Mouse (Mus musculus) E14TG2a.4 (cell line): ENCODE data around the gene Fam117b.

ENCODE experiments used
- H3K27me3 ChIP-seq: 2 replicates; pipeline ENCODE4 v1.6.1; 2014; ENCODE audit warnings: low read length, control low read depth; ENCODE audit not compliant: insufficient read depth
- H3K36me3 ChIP-seq: 2 replicates; pipeline ENCODE4 v1.6.1; 2014; ENCODE audit warnings: low read length, control low read depth; ENCODE audit not compliant: insufficient read depth
- H3K4me1 ChIP-seq: replicated peaks from 2 replicates; pipeline ENCODE4 v1.6.1; 2014; ENCODE audit warnings: low read depth, low read length, control low read depth
- H3K4me3 ChIP-seq: replicated peaks from 2 replicates; pipeline ENCODE4 v1.5.1; 2014; ENCODE audit warnings: mild to moderate bottlenecking, low read length
- H3K9me3 ChIP-seq: 2 replicates; pipeline ENCODE4 v1.6.1; 2014; ENCODE audit warnings: low read length, control low read depth
- CTCF ChIP-seq: conservative IDR thresholded peaks from 2 replicates; pipeline ENCODE4 v1.5.1; 2014; ENCODE audit warnings: low read length
- NANOG ChIP-seq: IDR thresholded peaks from 2 replicates; pipeline ENCODE4 v1.6.1; 2014; ENCODE audit warnings: borderline replicate concordance, low read length, mixed read lengths
- POU5F1 ChIP-seq: IDR thresholded peaks from 2 replicates; pipeline ENCODE4 v1.6.1; 2014; ENCODE audit warnings: low read length, borderline replicate concordance

Gene Fam117b

GRCm38 (mm10) chr1:59912413-59913157 is at the start of gene Fam117b:
TSS of gene Fam117b (plus strand) at chr1:59913006.
- Histone ChIP-seq H3K36me3 (0 out of 2 replicates have a peak, but pooled peaks cover 2% of the 10 kb centered on the region), H3K27me3 (0 out of 2 replicates have a peak, but pooled peaks cover 6% of the 10 kb centered on the region), H3K4me1 (peaks cover 32% of the 10 kb centered on the region), H3K9me3 (no peaks in the 10 kb centered on the region), H3K4me3 (peak within 1 kb of the TSS; percentile 96)
- no peak for TF ChIP-seq CTCF
- no peak for TF ChIP-seq NANOG
- no peak for TF ChIP-seq POU5F1

GRCm38 (mm10) chr1:59868041-59868440 is 44.8 kb upstream of the Fam117b start:
- Histone ChIP-seq H3K4me1 (no peaks in the 10 kb centered on the region), H3K27me3 (no peaks in the 10 kb centered on the region), H3K9me3 (no peaks in the 10 kb centered on the region), H3K36me3 (peaks cover 22% of the 10 kb centered on the region), H3K4me3 (no peak overlapping the region)
- no peak for TF ChIP-seq NANOG
- no peak for TF ChIP-seq CTCF
- no peak for TF ChIP-seq POU5F1

- TF ChIP-seq POU5F1 (no peak), NANOG (no peak)
Observed at GRCm38 (mm10) chr1:59874023-59874422, 38.8 kb upstream of the Fam117b start.

DNA sequence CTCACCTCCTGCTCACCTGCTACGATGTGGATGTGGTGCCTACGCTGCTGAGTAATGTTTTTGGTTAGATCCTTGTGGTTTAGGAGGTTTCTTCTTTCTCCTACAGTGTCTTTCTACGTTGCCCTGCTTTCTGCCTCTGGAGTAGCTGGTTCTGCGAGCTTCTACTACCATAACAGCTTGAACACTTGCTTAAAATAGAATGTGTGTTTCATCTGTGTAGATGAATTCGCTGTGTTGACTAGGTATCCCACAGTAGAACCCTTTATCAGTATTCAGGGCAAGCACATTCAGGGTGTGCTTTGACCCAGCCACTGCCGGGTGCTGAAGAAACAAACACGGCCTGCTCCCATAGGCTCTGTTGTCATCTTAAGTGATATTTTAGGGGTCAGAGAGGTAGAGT is 34.7 kb upstream of the Fam117b start:
- no peaks in the 10 kb centered on the region for H3K9me3 ChIP-seq
- H3K36me3 ChIP-seq = no peaks in the 10 kb centered on the region
- no peaks in the 10 kb centered on the region for H3K27me3 ChIP-seq
- TF ChIP-seq POU5F1 (no peak), NANOG (no peak), CTCF (no peak)
- H3K4me1 ChIP-seq = peaks cover 8% of the 10 kb centered on the region; the same call in 1 of the 2 replicates
- H3K4me3 ChIP-seq = no peak overlapping the region

More at GRCm38 (mm10) chr1:59874023-59874422, 38.8 kb upstream of the Fam117b start:
- Histone ChIP-seq H3K4me3 (no peak overlapping the region), H3K27me3 (no peaks in the 10 kb centered on the region), H3K36me3 (no peaks in the 10 kb centered on the region), H3K9me3 (no peaks in the 10 kb centered on the region), H3K4me1 (no peaks in the 10 kb centered on the region)

- Histone ChIP-seq H3K27me3 (no peaks in the 10 kb centered on the region), H3K4me1 (peaks cover 8% of the 10 kb centered on the region; the same call in 1 of the 2 replicates), H3K36me3 (no peaks in the 10 kb centered on the region), H3K4me3 (no peak overlapping the region), H3K9me3 (no peaks in the 10 kb centered on the region)
- peak; percentile 97 for TF ChIP-seq CTCF
- TF ChIP-seq POU5F1 = no peak
- no peak for TF ChIP-seq NANOG
Observed at GRCm38 (mm10) chr1:59883349-59884134, 29.3 kb upstream of the Fam117b start.

DNA sequence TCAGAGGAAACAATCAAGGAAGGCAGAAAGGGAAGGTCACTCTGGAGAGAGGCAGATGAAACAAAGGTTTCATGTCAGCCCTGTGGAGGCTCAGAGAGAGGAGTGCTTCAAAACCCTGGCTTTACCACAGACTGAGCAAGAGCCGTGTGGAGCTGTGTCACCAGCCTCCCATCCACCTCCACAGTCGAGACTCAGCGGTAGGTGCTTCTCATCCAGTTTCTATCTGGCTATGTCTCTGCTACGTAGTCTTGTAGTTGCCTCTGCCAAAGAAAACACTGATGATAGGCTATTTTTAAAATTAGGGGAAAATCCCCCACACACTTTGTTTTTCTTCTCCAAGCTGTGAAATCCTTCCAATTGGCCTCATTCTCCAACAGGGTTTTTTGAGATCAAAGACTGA is 25.9 kb upstream of the Fam117b start:
- no peaks in the 10 kb centered on the region for H3K36me3 ChIP-seq
- H3K9me3 ChIP-seq = no peaks in the 10 kb centered on the region
- H3K4me1 ChIP-seq = peaks cover 6% of the 10 kb centered on the region; the same call in 1 of the 2 replicates
- H3K27me3 ChIP-seq = no peaks in the 10 kb centered on the region
- no peak for TF ChIP-seq NANOG
- TF ChIP-seq POU5F1 = no peak
- TF ChIP-seq CTCF = no peak
- no peak overlapping the region for H3K4me3 ChIP-seq

DNA sequence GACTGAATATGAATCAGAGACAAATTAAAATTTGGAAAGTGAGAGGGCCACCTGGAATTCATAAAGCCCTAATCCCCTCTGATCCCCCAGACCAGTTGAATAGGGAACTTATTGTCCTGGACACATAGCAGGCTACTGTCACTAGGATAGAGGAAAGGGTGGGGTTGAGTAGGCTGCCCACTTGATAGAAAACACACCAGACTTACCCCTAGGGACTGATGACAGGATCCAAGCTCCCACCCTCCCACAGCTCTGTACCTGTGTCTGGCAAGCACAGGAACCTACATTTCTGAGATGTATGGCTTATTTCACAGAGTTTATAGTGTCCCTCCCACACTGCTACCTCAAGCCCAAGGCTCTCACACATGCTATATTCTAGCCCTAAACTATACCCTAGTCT is 24.8 kb upstream of the Fam117b start:
- no peaks in the 10 kb centered on the region; the same call in 1 of the 2 replicates for H3K9me3 ChIP-seq
- no peaks in the 10 kb centered on the region for H3K27me3 ChIP-seq
- no peak overlapping the region for H3K4me3 ChIP-seq
- no peak for TF ChIP-seq POU5F1
- no peak for TF ChIP-seq CTCF
- TF ChIP-seq NANOG = no peak
- H3K36me3 ChIP-seq = no peaks in the 10 kb centered on the region
- 0 out of 2 replicates have a peak, but pooled peaks cover 3% of the 10 kb centered on the region for H3K4me1 ChIP-seq

DNA sequence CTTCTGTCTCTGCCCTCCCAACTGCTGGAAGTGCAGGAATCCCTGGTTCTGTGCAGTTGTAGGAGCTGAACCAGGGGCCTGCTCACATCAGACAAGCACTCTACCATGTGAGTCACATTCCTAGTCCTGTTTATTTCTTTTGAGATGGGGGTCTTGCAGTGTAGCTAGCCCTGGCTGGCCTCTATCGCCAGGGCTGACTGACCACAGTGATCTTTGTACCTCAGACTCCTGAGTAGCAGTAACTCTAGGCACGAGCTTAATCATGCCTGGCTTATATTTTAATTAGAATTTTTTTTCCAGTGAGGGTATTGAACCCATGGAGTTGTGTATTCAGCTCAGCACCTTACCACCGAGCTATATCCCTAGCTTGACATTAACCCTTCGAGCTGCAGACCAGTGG is 21.6 kb upstream of the Fam117b start:
- no peak overlapping the region for H3K4me3 ChIP-seq
- TF ChIP-seq NANOG = no peak
- TF ChIP-seq POU5F1 = no peak
- TF ChIP-seq CTCF = no peak
- no peaks in the 10 kb centered on the region; the same call in 1 of the 2 replicates for H3K9me3 ChIP-seq
- 0 out of 2 replicates have a peak, but pooled peaks cover 3% of the 10 kb centered on the region for H3K4me1 ChIP-seq
- no peaks in the 10 kb centered on the region for H3K36me3 ChIP-seq
- H3K27me3 ChIP-seq = no peaks in the 10 kb centered on the region
